Mouse (Mus musculus) thymus, postnatal 10 days (tissue): ENCODE data around the gene Epb42.
"Not testable (repeated sequence)": the region's sequence is repeated elsewhere in the genome, so short reads cannot be mapped to it uniquely, and the experiment has no call there.

Experiments
- DNase-seq, 2 experiments: peaks; one replicate each; pipeline ENCODE4 v3.0.0; 2021; ENCODE audit warnings: low spot score in 2 of 2

Epb42 gene

GRCm38 (mm10) chr2:121007925-121008663 lies 28.8 kb downstream of the Epb42 start, which contains the start of gene Ccndbp1:
Ccndbp1 (plus strand) TSS chr2:121008403.
- DNase-seq, result peak; percentile 82 to 83

- DNase-seq, result no peak
These were observed 29.9 kb downstream of the Epb42 start for GRCm38 (mm10) chr2:121006986-121007385.

GRCm38 (mm10) chr2:121004018-121004811 lies 32.7 kb downstream of the Epb42 start:
- DNase-seq, result no peak

- no peak for DNase-seq
These were observed 33.3 kb downstream of the Epb42 start for GRCm38 (mm10) chr2:121003586-121003985.

- DNase-seq, result no peak
These were observed 38.0 kb downstream of the Epb42 start for GRCm38 (mm10) chr2:120998863-120999262.

- DNase-seq, result not testable (repeated sequence)
These were observed 40.3 kb downstream of the Epb42 start for GRCm38 (mm10) chr2:120996607-120997006.

- no peak for DNase-seq
These were observed 45.7 kb downstream of the Epb42 start for GRCm38 (mm10) chr2:120991196-120991595.

- no peak for DNase-seq
These were observed 51.6 kb downstream of the Epb42 start for GRCm38 (mm10) chr2:120985241-120985640.

- no peak for DNase-seq
These were observed 53.3 kb downstream of the Epb42 start for GRCm38 (mm10) chr2:120983611-120984010.

GRCm38 (mm10) chr2:120980861-120981260 lies 56.0 kb downstream of the Epb42 start:
- DNase-seq, result no peak

GRCm38 (mm10) chr2:120979819-120980218 lies 57.1 kb downstream of the Epb42 start:
- DNase-seq, result no peak

- peak in 1 of 2 experiments; percentile 11 for DNase-seq
These were observed 58.2 kb downstream of the Epb42 start for GRCm38 (mm10) chr2:120978693-120979037.

GRCm38 (mm10) chr2:120977926-120978692 lies 58.8 kb downstream of the Epb42 start:
- DNase-seq, result no peak

- DNase-seq, result peak; percentile 65 to 79
These were observed 59.6 kb downstream of the Epb42 start, which contains the start of gene Tmem62 for GRCm38 (mm10) chr2:120976990-120977925. Tmem62 (plus strand) TSS chr2:120977017.

GRCm38 (mm10) chr2:120976308-120976707 lies 60.6 kb downstream of the Epb42 start:
- no peak for DNase-seq

GRCm38 (mm10) chr2:120972964-120973363 lies 63.9 kb downstream of the Epb42 start:
- no peak for DNase-seq

- DNase-seq, result not testable (repeated sequence)
These were observed 64.6 kb downstream of the Epb42 start for GRCm38 (mm10) chr2:120972257-120972656.

- DNase-seq, result no peak
These were observed 65.1 kb downstream of the Epb42 start for GRCm38 (mm10) chr2:120971766-120972165.

GRCm38 (mm10) chr2:120970559-120971080 lies 66.3 kb downstream of the Epb42 start, which contains the start of gene Ubr1:
Ubr1 (minus strand) TSS chr2:120970715.
- peak; percentile 84 for DNase-seq

- DNase-seq, result no peak
These were observed 66.8 kb downstream of the Epb42 start for GRCm38 (mm10) chr2:120970045-120970539.
